Mouse (Mus musculus) embryonic facial prominence, embryonic 15.5 days (tissue): ENCODE measurements around the gene Upb1. TPM values are rescaled to one million over a fixed set of nuclear protein-coding genes. Genes with fewer than 3 reads are reported as not detected.
"Not testable (repeated sequence)": the region's sequence is repeated elsewhere in the genome, so short reads cannot be mapped to it uniquely, and the experiment has no call there.

Source experiments
- ATAC-seq: fragments of 200-750 bp; cut with Nextera tagmentation; 2 replicates; pipeline ENCODE4 v1.8.0; 2017; ENCODE audit warnings: low read depth, moderate TSS enrichment; ENCODE audit not compliant: insufficient number of reproducible peaks, low FRiP score, low TSS enrichment
- H3K27ac ChIP-seq: fragments of 300-500 bp; sonication (generic); replicated peaks from 2 replicates; pipeline ENCODE4 v1.5.1; 2015; ENCODE audit warnings: mild to moderate bottlenecking, inconsistent platforms
- H3K27me3 ChIP-seq: fragments of 300-500 bp; sonication (generic); 2 replicates; pipeline ENCODE4 v1.6.1; 2015; ENCODE audit warnings: inconsistent platforms
- H3K36me3 ChIP-seq: fragments of 300-500 bp; sonication (generic); 2 replicates; pipeline ENCODE4 v1.6.1; 2015; ENCODE audit warnings: mild to moderate bottlenecking, inconsistent platforms
- H3K4me1 ChIP-seq: fragments of 300-500 bp; sonication (generic); 2 replicates; pipeline ENCODE4 v1.6.1; 2015; ENCODE audit warnings: inconsistent platforms
- H3K4me2 ChIP-seq: fragments of 300-500 bp; sonication (generic); replicated peaks from 2 replicates; pipeline ENCODE4 v1.6.1; 2015; ENCODE audit warnings: mild to moderate bottlenecking, inconsistent platforms
- H3K4me3 ChIP-seq: fragments of 300-500 bp; sonication (generic); replicated peaks from 2 replicates; pipeline ENCODE4 v1.5.1; 2015; ENCODE audit warnings: mild to moderate bottlenecking, inconsistent platforms
- H3K9ac ChIP-seq: fragments of 300-500 bp; sonication (generic); 2 replicates; pipeline ENCODE4 v1.6.1; 2015; ENCODE audit warnings: inconsistent platforms
- H3K9me3 ChIP-seq: fragments of 300-500 bp; sonication (generic); replicated peaks from 2 replicates; pipeline ENCODE4 v1.6.1; 2016; ENCODE audit warnings: inconsistent platforms
- WGBS: fragments of 180-500 bp; shearing (Covaris S2); methylation state at CpG from one replicate; pipeline ENCODE4 v1.1.7; 2015; 5-methylcytosine and 5-hydroxymethylcytosine counted together
- polyA plus RNA-seq: library from polyadenylated mRNA; unstranded; fragments of >200 nt; fragmentation: Nextera tagmentation; extraction: Ambion mirVana; gene quantifications from 2 replicates; pipeline ENCODE4 v1.2.1, GENCODE M21; 2015

The Upb1 gene
- polyA plus RNA-seq, 1 experiment from 2014 or later = 2.2 TPM

DNA sequence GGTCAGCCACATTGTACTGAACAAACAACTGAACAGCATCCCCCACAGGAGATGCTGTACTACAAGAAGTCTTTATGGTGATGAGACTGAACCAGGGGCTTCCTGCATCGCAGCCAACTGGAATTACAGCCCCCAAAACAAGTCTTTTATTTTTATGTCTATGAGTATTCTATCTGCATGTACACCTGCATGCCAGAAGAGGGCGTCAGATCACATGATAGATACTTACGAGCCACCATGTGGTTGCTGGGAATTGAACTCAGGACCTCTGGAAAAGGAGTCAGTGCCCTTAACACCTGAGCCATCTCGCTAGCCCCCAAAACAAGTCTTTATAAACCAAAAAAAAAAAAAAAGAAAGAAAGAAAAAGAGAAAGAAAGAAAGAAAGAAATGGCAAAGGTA, 42.1 kb downstream of the Upb1 start:
- Histone ChIP-seq H3K4me1 (peaks cover 7% of the 10 kb centered on the region; the same call in 1 of the 2 replicates), H3K9ac (no peak overlapping the region), H3K36me3 (no peaks in the 10 kb centered on the region), H3K4me2 (no peak overlapping the region), H3K27me3 (no peaks in the 10 kb centered on the region), H3K27ac (no peak overlapping the region), H3K4me3 (no peak overlapping the region), H3K9me3 (no peaks in the 10 kb centered on the region)
- no peak for ATAC-seq
- WGBS = 82% methylated on average over 4 of the region's 4 CpGs

DNA sequence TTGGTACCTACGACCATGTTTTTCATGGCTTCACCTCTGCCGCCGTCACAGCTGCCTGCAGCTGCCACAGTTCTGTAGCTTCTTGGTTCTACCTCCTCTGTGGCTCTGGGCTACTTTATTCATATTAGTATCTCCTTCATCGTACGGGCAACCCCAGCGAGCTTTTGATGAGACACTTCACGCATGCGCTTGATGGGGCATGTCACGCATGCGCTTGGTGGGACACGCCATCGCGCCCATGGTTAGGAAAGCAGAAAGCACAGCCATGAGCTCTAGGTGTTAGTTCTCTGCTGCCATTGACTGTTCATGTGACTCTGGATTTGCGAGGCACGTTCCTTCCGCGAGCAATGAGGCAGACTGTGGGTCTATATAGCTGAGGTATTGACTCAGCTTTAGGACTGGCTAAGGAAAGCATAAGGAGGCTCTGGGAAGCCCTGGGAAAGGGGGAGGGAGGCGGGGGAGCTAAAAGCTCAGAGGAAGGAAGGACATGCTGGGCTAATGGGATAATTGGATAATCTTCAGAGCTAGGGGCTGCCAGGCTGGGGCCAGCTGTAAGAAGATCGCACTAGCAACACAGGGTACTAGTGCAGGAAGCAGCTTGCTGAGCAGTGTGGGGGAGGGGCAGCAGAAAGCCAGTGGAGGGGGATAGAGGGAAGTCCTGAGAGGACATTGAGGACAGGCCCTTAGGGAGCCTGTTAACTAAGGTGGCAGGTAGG, 43.4 kb downstream of the Upb1 start:
- Histone ChIP-seq H3K4me3 (no peak overlapping the region), H3K4me2 (no peak overlapping the region), H3K36me3 (no peaks in the 10 kb centered on the region), H3K27ac (no peak overlapping the region), H3K4me1 (peaks cover 14% of the 10 kb centered on the region), H3K9ac (no peak overlapping the region), H3K9me3 (no peaks in the 10 kb centered on the region), H3K27me3 (no peaks in the 10 kb centered on the region)
- peak; percentile 43; the same call in 1 of the 2 replicates for ATAC-seq
- 57% methylated on average over 19 of the region's 19 CpGs for WGBS

DNA sequence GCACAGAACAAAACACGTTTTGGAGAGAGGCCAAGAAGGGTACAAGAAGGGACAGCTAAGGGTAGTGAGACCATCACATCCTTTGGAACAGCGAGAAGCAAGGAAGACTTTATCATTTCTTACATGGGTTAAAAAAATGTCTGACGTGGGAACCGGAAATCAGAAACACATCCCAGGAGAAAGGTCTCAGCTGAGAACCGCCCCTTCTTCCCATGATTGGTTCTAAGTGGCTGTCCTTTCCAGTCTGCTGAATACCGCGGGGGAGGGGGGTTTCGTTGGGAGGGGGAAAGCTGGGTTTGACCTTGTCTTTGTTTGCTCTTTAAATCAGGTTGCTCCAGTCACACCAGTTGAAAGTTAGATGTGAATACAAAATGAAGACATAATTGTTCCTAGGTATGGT, 44.1 kb downstream of the Upb1 start:
- no peaks in the 10 kb centered on the region for H3K27me3 ChIP-seq
- no peaks in the 10 kb centered on the region for H3K9me3 ChIP-seq
- no peak overlapping the region for H3K27ac ChIP-seq
- H3K4me2 ChIP-seq = no peak overlapping the region
- ATAC-seq = no peak
- WGBS = 30% methylated on average over 8 of the region's 8 CpGs
- peaks cover 20% of the 10 kb centered on the region for H3K4me1 ChIP-seq
- H3K9ac ChIP-seq = no peak overlapping the region
- H3K4me3 ChIP-seq = no peak overlapping the region
- H3K36me3 ChIP-seq = no peaks in the 10 kb centered on the region

DNA sequence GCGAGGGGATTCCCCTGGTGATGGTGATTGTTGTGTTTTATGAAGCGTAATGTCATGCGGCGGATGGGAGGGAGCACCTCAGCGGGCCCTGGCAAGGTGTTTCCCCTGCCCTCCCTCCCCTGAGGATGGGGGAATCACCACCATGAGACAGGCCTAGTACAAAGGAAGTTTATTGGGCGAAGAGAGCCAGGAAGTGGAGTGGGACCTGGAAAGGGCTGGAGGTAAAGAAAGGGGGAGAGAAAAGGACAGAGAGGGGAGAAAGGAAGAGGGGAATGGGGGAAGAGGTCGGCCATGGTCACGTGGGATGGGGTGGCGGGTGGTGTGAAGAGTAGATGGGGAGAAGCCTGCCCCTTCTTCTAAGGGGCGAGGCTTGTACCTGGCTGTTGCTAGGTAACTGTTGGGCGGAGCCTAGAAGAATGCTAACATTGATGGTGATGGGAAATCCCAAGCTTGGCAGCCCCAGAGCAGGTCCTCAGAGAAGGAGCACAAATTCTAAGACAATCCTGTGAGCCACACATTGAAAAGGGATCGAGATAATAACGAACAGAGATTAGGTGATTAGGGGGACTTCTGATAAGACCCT, 45.7 kb downstream of the Upb1 start:
- Histone ChIP-seq H3K9me3 (no peaks in the 10 kb centered on the region), H3K4me1 (peaks cover 23% of the 10 kb centered on the region), H3K4me3 (no peak overlapping the region), H3K36me3 (no peaks in the 10 kb centered on the region), H3K4me2 (no peak overlapping the region), H3K9ac (no peak overlapping the region), H3K27me3 (no peaks in the 10 kb centered on the region), H3K27ac (no peak overlapping the region; the same call in 1 of the 2 replicates)
- WGBS = 67% methylated on average over 13 of the region's 13 CpGs
- ATAC-seq = no peak

DNA sequence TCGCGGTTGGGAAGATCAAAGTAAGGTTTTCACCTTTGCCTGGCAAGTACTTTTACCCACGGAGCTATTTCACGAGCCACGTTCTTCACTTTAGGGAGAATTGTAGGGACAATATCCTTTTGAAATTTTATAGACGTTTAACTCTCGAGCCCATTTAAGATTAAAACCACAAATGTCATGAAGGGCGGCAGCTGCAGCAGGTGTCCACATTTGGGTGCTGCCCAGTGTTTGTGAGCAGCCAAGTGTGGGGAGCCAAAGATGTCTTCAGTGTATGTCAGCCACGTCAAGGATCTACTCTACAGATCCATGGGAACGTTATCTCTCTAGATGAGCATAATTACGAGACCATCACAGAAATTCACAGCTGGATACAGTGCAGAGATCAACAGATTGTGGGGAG, 46.6 kb downstream of the Upb1 start:
- no peak for ATAC-seq
- H3K27ac ChIP-seq = no peak overlapping the region

DNA sequence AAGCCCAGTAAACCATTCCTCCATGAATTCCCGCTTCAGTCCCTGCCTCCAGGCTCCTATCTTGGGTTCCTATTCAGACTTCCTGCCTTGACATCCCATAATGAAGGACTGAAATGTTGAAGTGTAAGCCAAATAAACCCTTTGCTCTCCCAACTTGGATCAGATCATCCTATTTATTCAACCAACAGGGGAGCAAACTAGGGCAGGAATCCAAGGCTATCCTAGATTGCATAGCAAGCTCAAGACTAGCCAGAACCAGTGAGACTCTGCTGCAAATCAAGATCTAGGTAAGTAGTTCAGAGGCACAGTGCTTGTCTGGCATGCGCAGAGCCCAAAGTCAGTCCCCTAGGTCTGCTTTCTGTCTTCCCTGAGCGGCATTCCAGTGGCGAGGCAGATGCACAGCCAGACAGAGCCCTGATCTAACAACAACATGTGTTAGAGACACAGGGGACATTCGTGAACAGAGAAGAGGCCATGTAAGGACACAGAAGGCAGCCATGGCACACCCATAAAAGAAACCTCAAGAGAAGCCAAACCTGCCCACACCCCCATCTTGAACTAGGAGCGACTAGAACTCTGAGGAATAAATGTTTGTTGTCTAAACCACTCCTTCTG, 48.0 kb downstream of the Upb1 start:
- H3K9me3 ChIP-seq = no peaks in the 10 kb centered on the region
- no peak overlapping the region for H3K27ac ChIP-seq
- H3K27me3 ChIP-seq = no peaks in the 10 kb centered on the region
- no peak overlapping the region for H3K9ac ChIP-seq
- H3K4me1 ChIP-seq = peaks cover 23% of the 10 kb centered on the region
- no peaks in the 10 kb centered on the region for H3K36me3 ChIP-seq
- H3K4me2 ChIP-seq = no peak overlapping the region
- WGBS = 70% methylated on average over 6 of the region's 6 CpGs
- no peak for ATAC-seq
- H3K4me3 ChIP-seq = no peak overlapping the region

More for the DNA sequence above, 46.6 kb downstream of the Upb1 start:
- H3K9me3 ChIP-seq = no peaks in the 10 kb centered on the region
- H3K4me1 ChIP-seq = peaks cover 23% of the 10 kb centered on the region
- no peak overlapping the region for H3K4me2 ChIP-seq
- no peaks in the 10 kb centered on the region for H3K36me3 ChIP-seq
- no peaks in the 10 kb centered on the region for H3K27me3 ChIP-seq
- WGBS = 77% methylated on average over 11 of the region's 11 CpGs
- no peak overlapping the region for H3K9ac ChIP-seq
- H3K4me3 ChIP-seq = no peak overlapping the region

DNA sequence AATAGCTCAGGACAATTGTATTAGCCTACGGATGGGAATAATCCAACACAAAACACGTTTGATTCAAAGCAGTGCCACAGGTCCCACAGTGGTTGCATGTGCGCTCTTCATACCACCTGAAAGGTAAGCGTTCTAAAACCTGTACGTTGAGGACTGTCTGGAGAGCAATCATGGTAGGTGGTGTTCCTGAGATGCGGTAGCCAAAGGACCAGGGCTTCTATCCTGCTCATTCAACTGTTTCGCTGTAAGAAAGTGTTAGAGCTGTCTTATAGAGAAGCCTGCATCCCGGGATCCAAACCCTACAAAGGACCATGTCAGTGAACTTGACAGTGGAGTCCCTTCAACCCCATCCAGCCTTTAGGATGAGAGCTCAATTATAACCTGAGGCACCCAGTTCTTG, 49.4 kb downstream of the Upb1 start:
- Histone ChIP-seq H3K4me2 (no peak overlapping the region), H3K4me3 (no peak overlapping the region), H3K27me3 (no peaks in the 10 kb centered on the region), H3K9ac (no peak overlapping the region), H3K27ac (no peak overlapping the region), H3K9me3 (no peaks in the 10 kb centered on the region), H3K4me1 (peaks cover 15% of the 10 kb centered on the region; the same call in 1 of the 2 replicates), H3K36me3 (no peaks in the 10 kb centered on the region)
- 81% methylated on average over 8 of the region's 8 CpGs for WGBS
- ATAC-seq = no peak

DNA sequence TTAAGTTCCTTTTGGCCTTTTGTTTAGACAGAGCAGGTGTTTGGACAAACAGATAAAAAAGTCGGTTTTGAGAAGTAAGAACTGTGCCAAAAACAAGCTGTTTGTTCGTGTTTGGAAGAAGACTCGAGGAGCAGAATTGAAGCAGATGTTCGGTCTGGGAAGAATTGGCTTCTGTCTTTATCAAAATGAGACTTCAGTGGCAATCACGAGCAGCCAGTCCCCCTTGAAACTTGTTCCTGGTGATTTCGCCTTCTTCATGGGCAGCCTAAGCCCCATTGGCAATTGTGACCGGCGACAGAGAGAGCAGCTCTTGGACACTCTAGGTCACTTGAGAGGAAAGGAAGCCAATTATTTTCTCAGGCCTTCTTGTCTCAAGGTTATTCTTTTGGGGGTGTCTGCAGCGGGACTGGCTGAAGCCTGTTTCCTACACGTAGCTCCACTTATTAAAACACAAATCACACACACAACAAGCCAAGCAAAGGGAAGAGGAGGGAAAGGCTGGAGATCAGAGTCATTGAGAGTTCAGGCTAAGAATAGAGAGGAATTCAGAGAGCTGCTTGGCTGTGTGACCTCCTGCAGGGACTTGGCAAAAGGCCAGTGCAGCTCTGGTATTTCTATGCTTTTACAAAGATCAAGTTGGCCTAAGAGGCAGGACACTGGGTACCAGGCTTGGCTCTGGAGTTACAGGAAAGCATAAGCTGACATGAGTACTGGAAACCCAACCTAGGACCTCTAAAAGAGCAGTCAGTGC, 50.3 kb downstream of the Upb1 start:
- no peak overlapping the region for H3K9ac ChIP-seq
- no peak overlapping the region for H3K4me3 ChIP-seq
- 52% methylated on average over 10 of the region's 10 CpGs for WGBS
- peak overlapping the region; percentile 48 for H3K27ac ChIP-seq
- H3K9me3 ChIP-seq = no peaks in the 10 kb centered on the region
- ATAC-seq = peak; percentile 73; the same call in 1 of the 2 replicates
- peaks cover 15% of the 10 kb centered on the region; the same call in 1 of the 2 replicates for H3K4me1 ChIP-seq
- no peak overlapping the region for H3K4me2 ChIP-seq
- no peaks in the 10 kb centered on the region for H3K27me3 ChIP-seq
- H3K36me3 ChIP-seq = no peaks in the 10 kb centered on the region

DNA sequence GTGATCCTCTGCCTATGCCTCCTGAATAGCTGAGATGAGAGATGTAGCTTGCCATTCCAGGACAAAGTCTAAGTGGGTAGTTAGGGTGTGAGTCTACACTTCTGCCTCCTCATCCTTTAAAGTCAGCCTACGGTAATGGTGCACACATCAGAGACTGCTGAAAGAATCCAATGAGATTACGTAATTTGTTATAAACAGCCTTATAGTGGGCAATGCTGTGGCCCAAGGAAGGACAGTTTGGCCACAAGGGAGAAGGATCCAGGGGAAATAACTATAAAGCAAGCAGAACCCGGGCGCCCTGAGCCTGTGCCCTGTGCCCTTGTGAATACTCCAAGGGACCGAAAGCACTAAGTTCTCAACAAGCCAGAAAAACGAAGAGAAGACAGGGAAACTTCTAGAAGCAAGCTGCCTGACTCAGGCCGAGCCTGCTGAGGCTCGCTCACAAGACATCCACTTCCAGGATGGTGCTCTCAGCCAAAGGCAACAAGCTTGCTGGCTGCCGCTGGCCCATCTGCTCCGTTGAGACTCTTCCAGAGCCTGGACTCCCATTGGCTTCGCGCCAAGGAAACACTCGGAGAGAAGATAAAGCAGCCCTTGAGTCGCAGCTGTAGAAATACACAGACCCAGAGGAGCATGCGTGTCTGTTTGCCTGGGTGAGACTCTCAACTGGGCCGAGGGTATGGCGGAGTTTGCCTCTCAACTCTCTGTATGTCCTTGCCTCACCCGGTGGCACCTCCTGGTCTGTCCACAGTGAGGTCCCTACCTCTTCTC, 55.3 kb downstream of the Upb1 start:
- not testable (repeated sequence) for H3K27ac ChIP-seq, H3K9me3 ChIP-seq, H3K27me3 ChIP-seq, H3K9ac ChIP-seq, H3K36me3 ChIP-seq, H3K4me3 ChIP-seq, H3K4me2 ChIP-seq, H3K4me1 ChIP-seq
- peak; percentile 47; the same call in 1 of the 2 replicates for ATAC-seq
- 67% methylated on average over 14 of the region's 18 CpGs for WGBS

DNA sequence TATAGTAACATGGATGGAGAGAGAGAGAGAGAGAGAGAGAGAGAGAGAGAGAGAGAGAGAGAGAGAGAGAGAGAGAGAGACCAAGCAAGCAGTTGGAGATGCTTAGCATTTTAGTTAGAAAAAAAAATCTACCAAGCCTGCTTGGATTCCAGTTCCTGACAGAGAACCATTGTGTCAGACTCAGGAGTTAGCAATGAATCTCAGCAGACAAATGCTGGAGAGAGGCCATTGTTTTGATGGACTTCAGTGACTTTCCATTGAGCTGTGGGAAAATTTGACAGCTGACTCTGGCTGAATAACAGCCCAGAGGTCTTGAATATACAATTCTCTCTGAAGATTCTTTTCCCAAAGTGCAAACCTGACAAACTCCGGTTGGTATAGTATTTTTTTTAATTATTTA, 56.9 kb downstream of the Upb1 start:
- H3K27ac ChIP-seq = no peak overlapping the region
- WGBS = 86% methylated on average over 1 of the region's 1 CpGs
- no peaks in the 10 kb centered on the region for H3K27me3 ChIP-seq
- H3K4me3 ChIP-seq = no peak overlapping the region
- H3K9me3 ChIP-seq = no peaks in the 10 kb centered on the region
- no peak overlapping the region for H3K4me2 ChIP-seq
- no peaks in the 10 kb centered on the region for H3K4me1 ChIP-seq
- no peak for ATAC-seq
- no peak overlapping the region for H3K9ac ChIP-seq
- no peaks in the 10 kb centered on the region for H3K36me3 ChIP-seq

DNA sequence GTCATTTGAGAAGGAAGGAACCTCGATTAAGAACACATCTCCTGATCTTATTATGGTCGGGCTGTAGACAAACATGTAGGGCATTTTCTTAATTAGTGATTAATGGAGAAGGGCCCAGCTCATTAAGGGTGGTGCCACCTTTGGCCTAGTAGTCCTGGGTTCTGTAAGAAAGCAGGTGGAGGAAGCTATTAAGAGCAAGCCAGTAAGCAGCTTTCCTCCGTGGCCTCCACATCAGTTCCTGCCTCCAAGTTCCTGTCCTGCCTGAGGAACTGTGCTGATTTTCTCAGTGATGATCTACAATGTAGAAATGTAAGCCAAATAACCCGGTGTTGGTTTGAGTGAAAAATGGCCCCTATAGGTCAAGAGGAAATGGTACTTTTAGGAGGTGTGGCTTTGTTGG, 57.4 kb downstream of the Upb1 start:
- Histone ChIP-seq H3K4me1 (no peaks in the 10 kb centered on the region), H3K36me3 (no peaks in the 10 kb centered on the region), H3K4me2 (no peak overlapping the region), H3K27me3 (no peaks in the 10 kb centered on the region), H3K4me3 (no peak overlapping the region), H3K9me3 (no peaks in the 10 kb centered on the region), H3K27ac (no peak overlapping the region), H3K9ac (no peak overlapping the region)
- no peak for ATAC-seq
- WGBS = 76% methylated on average over 4 of the region's 4 CpGs
